Mouse (Mus musculus): ENCODE results near the gene Gm4141.
"Not testable (repeated sequence)": the region's sequence is repeated elsewhere in the genome, so short reads cannot be mapped to it uniquely, and the experiment has no call there.

Gene Gm4141

DNA sequence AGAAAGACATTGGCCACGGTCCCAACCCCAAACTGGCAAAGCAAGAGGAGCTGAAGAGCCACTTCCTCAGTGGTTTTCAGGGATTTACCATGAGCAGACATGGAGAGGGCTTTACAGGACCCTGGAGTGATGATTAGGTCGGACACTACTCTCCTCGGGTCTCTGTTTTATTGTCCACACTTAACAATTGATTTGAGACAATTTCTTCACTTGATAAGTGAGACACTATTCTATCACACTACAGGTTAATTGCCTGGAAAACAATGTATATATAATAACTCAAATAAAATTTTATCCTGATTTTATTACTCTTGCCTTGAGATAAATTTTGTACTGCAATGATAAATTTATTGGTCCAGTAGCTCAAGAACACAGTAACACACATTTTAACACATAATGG is at the start of gene Gm4141:
Gene Gm4141 (minus strand): TSS at position 101 of the 400 bp plus-strand sequence.
- not testable (repeated sequence) for DNase-seq (ENCODE audit: low spot score in 2 of 2)

DNA sequence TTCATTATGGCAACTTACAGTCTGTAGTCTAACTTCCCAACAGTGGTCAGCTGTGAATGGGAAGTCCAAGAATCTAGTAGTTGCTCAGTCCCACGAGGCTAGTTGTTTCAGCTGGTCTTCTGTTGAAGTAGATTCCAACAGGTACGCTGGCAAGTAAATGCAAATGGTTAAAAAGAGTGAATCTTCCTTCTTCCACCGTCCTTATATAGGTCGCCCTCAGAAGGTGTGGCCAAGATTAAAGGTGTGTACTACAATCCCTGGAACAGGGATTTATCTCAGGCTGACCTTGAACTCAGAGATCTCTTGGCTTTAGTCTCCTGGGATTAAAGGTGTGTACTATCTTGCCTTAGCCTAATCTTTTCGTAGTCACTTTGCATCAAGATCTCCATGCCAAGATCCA is 22.9 kb upstream of the Gm4141 start, which contains the start of gene Gm4513:
Gene Gm4513 (minus strand): TSS at position 101 of the 400 bp plus-strand sequence.
- not testable (repeated sequence) for DNase-seq (ENCODE audit: low spot score in 2 of 2)

DNA sequence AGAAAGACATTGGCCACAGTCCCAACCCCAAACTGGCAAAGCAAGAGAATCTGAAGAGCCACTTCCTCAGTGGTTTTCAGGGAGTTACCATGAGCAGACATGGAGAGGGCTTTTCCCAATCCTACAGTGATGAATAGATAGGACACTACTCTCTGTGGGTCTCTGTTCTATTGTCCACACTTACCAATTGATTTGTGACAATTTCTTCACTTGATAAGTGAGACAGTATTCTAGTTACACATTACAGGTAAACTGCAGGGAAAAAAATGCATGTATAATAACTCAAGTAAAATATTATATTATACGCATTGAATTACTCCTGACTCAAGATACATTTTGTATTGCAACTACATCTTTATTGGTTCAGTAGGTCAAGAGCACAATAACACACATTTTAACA is 30.4 kb downstream of the Gm4141 start, which contains the start of gene Gm5726:
Gene Gm5726 (minus strand): TSS at position 101 of the 400 bp plus-strand sequence.
- DNase-seq (ENCODE audit: low spot score in 2 of 2), result not testable (repeated sequence)

DNA sequence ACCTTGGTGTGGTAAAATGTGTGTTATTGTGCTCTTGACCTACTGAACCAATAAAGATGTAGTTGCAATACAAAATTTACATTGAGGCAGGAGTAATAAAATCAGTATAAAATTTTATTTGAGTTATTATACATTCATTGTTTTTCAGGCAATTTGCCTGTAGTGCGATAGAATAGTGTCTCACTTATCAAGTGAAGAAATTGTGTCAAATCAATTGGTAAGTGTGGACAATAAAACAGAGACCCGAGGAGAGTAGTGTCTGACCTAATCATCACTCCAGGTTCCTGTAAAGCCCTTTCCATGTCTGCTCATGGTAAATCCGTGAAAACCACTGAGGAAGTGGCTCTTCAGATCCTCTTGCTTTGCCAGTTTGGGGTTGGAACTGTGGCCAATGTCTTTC is 42.5 kb downstream of the Gm4141 start, which contains the start of gene Vmn1r104:
Gene Vmn1r104 (plus strand): TSS at position 301 of the 400 bp plus-strand sequence.
- DNase-seq (ENCODE audit: low spot score in 2 of 2), result not testable (repeated sequence)

Data from urinary bladder, postnatal 36 days (tissue).